Mouse (Mus musculus) retina, postnatal 1 day (tissue): ENCODE measurements around the gene Satb1.

Experiments
- DNase-seq: peaks from one replicate; pipeline ENCODE4 v3.0.0-alpha.2; 2012

The Satb1 gene

GRCm38 (mm10) chr17:51813784-51814120 is 19.3 kb downstream of the Satb1 start:
- no peak for DNase-seq

GRCm38 (mm10) chr17:51812942-51813783 is 19.9 kb downstream of the Satb1 start:
- DNase-seq: peak; percentile 89

DNA sequence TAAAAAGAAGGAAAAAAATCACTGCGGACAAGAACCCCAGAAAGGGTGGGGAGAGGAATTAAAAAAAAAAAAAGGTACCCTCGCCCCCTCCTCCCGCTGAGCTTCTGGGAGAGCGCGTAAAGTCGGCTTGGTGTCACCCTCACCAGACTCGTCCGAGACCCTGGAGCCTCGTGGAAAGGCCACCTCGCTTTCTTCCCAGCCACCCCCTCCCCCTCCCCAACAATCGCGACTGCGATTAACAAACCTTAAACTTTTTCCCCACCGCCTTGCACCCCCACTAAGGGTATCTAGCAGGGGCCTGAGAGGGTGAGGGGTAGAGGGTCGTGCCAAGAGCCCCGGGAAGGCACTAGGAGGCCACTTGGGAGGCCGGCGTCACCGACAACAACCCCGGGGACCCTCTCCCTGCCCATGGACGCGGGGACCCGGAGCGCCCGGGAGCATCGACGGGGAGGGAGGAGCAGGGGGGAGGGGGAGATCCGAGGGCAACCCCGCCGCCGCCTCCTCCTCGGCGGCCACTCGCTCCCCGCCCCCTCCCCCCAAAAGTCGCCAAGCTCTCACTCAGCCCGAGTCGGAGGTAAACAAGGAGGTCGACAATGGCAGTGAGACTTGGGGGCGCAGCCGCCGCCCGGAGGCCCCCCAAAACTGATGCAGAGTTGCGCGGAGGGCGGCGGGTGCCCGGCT is 20.7 kb downstream of the Satb1 start:
- peak; percentile 78 for DNase-seq

- DNase-seq: peak; percentile 57
Observed at GRCm38 (mm10) chr17:51811911-51812260, 21.2 kb downstream of the Satb1 start.

GRCm38 (mm10) chr17:51811086-51811868 is 21.8 kb downstream of the Satb1 start:
- DNase-seq: peak; percentile 81

DNA sequence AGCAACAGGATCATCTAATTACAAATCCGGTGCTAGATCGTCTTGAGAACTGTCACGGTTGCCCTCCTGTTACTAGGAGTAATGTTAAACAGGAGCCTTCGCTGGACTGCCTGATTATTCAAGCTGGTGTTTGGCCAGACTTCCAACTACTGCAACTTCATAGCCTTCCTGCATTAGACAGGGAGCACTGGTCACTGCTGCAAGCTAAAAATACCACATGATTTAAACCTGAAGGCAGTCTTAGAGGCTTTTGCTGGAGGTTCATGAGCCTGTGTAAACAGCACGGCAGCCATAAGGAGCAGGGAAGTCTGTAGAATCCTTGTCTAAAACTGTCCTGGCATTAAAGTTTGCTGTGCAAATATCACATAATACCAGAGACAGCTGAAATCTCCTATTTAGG is 25.7 kb downstream of the Satb1 start:
- DNase-seq: no peak

GRCm38 (mm10) chr17:51806124-51806960 is 26.7 kb downstream of the Satb1 start:
- DNase-seq: no peak

GRCm38 (mm10) chr17:51800208-51800607 is 32.9 kb downstream of the Satb1 start:
- DNase-seq: no peak

GRCm38 (mm10) chr17:51796459-51796858 is 36.6 kb downstream of the Satb1 start:
- no peak for DNase-seq

- no peak for DNase-seq
Observed at GRCm38 (mm10) chr17:51791226-51791625, 41.9 kb downstream of the Satb1 start.

GRCm38 (mm10) chr17:51790387-51791060 is 42.6 kb downstream of the Satb1 start:
- peak; percentile 16 for DNase-seq

DNA sequence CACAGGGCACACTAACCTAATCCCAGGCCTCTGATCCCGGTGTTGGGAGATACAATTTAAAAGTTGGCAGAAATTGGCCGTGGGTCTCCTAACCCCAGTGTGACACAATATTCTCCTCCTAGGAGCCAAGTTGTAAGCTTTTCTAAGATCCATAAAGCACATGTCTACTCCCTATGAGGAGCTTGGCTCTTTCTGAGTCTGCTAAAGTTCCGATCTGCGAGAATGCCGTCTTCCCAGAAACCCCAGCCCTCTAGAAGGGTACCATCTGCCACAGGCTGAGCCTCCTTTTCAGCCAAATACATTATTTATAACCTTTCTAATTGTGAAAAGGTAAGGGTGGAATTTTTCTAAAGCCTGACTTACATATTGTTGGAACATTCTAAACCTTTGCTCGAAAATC is 43.3 kb downstream of the Satb1 start:
- DNase-seq: no peak

DNA sequence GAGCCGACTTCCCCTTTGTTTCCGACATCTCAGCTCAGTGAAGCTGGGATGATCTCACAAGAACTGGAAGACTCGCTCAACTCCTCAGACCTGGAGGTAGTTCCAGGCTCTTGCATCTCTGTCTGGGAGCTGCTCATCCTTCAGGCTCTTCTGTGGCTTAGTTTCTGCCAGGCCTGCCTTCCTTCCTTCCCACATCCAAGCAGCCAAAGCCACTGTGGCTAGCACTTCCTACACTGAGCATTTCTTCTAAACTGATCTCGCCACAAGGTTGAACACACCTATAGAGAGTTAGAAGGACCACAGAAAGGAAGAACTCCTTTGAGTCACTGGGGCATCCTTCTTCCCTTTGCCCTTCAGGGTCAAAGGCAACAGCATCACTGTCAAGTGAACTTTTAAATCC is 44.0 kb downstream of the Satb1 start:
- no peak for DNase-seq

GRCm38 (mm10) chr17:51787955-51788354 is 45.1 kb downstream of the Satb1 start:
- DNase-seq: no peak

GRCm38 (mm10) chr17:51786050-51786449 is 47.0 kb downstream of the Satb1 start:
- no peak for DNase-seq

- DNase-seq: no peak
Observed at GRCm38 (mm10) chr17:51784935-51785334, 48.2 kb downstream of the Satb1 start.

DNA sequence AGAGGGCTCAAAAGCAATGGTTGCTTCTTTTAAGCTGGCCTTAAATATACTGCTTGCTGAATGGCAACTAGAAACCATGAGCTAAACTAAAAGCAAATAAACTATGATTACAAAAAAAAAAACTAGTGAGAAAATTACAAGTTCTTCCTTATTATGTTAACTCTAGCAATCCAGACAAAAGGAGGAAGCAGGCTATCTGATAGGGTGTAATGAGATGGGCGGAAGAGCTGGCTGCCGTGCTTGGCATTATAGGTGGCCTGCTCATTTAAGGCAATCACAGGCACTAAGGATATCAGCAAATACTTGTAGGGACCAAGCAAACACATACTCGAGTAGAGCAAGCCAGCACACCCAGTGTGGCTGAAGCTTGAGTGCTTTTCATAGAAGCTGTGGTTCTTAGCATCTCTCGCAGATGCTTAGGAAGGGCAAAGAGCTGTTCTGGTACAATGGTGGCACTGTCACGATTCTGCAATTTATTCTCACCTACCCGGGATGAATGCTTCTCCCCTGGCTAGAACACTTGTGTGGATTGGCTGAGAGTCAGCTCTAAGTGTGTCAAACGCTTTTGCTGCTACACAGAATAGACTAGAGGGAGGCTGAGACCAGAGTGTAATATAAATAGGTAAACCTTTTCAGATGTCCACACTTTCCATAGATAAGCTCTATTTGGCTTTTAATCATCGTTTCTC is 49.4 kb downstream of the Satb1 start:
- no peak for DNase-seq

GRCm38 (mm10) chr17:51780036-51780435 is 53.1 kb downstream of the Satb1 start:
- no peak for DNase-seq

DNA sequence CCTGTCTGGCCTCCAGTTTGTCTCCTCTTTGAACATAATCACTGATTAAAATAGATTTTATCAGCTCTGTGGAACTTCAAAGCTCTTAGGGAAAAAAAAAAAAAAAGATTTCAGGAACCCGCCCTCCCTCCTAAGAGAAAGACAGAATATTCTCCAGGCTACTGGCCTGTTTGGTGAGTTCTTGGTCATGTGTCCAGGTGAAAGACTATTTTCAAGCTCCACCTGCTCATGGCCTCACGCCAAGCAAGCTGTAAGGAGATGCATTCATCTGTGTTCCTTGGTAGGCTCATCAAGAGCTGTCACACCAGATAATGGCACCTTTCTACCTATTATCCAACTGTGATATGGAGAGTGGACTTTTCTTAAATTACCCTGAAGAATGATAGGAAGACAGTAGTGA is 54.1 kb downstream of the Satb1 start:
- DNase-seq: no peak

- peak; percentile 31 for DNase-seq
Observed at GRCm38 (mm10) chr17:51777813-51778212, 55.3 kb downstream of the Satb1 start.

- DNase-seq: no peak
Observed at GRCm38 (mm10) chr17:51775070-51775881, 57.8 kb downstream of the Satb1 start.
